Mouse (Mus musculus) MEL (cell line): ENCODE data around the gene Fto.

ENCODE experiments used
- CTCF ChIP-seq, 3 experiments: IDR thresholded peaks in 2 of 3; conservative IDR thresholded peaks in 1 of 3; 2 replicates each; pipeline ENCODE4 v1.5.1; 2011 to 2012; ENCODE audit warnings: low read length in 3 of 3, low read depth in 2 of 3, mild to moderate bottlenecking in 2 of 3, improper control_type of control experiment in 1 of 3, inconsistent platforms in 1 of 3, mixed read lengths in 1 of 3, moderate library complexity in 1 of 3; ENCODE audit not compliant: control insufficient read depth in 1 of 3, insufficient read depth in 1 of 3, poor library complexity in 1 of 3, severe bottlenecking in 1 of 3
- EP300 ChIP-seq, 2 experiments: IDR thresholded peaks; 2 replicates each; pipeline ENCODE4 v1.6.1; 2011; ENCODE audit warnings: improper control_type of control experiment in 2 of 2, low read length in 2 of 2, low read depth in 1 of 2, mild to moderate bottlenecking in 1 of 2
- GATA1 ChIP-seq: IDR thresholded peaks from 2 replicates; pipeline ENCODE4 v1.6.1; 2011; ENCODE audit warnings: low read depth, low read length, improper control_type of control experiment
- KAT2A ChIP-seq: conservative IDR thresholded peaks from 2 replicates; pipeline ENCODE4 v1.6.1; 2012; ENCODE audit warnings: low read depth, low read length, improper control_type of control experiment, inconsistent platforms
- MAX ChIP-seq: IDR thresholded peaks from 2 replicates; pipeline ENCODE4 v1.6.1; 2011; ENCODE audit warnings: low read length, improper control_type of control experiment
- NELFE ChIP-seq: IDR thresholded peaks from 2 replicates; pipeline ENCODE4 v1.6.1; 2011; ENCODE audit warnings: low read depth, low read length, improper control_type of control experiment
- NRF1 ChIP-seq: IDR thresholded peaks from 2 replicates; pipeline ENCODE4 v1.6.1; 2014; ENCODE audit warnings: low read depth, mild to moderate bottlenecking, inconsistent platforms, low read length, improper control_type of control experiment, moderate library complexity; ENCODE audit not compliant: poor library complexity, insufficient read depth, severe bottlenecking
- POLR2A ChIP-seq, 2 experiments: IDR thresholded peaks; 2 replicates each; pipeline ENCODE4 v1.6.1; 2011 to 2012; ENCODE audit warnings: low read length in 2 of 2, mild to moderate bottlenecking in 2 of 2, control low read depth in 1 of 2, improper control_type of control experiment in 1 of 2, low read depth in 1 of 2, moderate library complexity in 1 of 2; ENCODE audit not compliant: control insufficient read depth in 1 of 2, insufficient read depth in 1 of 2, poor library complexity in 1 of 2
- POLR2AphosphoS5 ChIP-seq: IDR thresholded peaks from 2 replicates; pipeline ENCODE4 v1.6.1; 2012; ENCODE audit warnings: low read depth, borderline replicate concordance, mild to moderate bottlenecking, inconsistent platforms, low read length, moderate library complexity, mixed read lengths
- TAL1 ChIP-seq: IDR thresholded peaks from 2 replicates; pipeline ENCODE4 v1.6.1; 2012; ENCODE audit warnings: mild to moderate bottlenecking, inconsistent platforms, low read length, moderate library complexity, mixed read lengths
- ZC3H11A ChIP-seq: IDR thresholded peaks from 2 replicates; pipeline ENCODE4 v1.6.1; 2012; ENCODE audit warnings: low read depth, mild to moderate bottlenecking, inconsistent platforms, low read length, improper control_type of control experiment

DNA sequence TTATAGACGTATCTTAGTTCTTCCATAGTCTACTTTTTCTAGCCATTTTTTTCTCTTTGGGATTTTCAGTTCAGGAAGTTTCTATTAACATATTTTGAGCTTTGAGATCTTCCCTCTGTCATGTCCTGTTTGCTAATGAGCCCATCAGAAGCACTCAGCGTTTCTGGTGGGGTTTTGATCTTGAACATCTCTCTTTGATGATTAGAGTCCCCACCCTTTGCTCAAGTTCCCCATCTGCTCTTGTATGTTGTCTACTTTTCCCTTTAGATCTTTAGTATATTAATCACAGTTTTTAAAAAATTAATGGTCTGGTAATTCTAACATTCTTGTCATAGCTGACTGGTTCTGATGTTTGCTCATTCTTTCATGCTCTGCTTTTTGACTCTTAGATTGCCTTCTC is 150.4 kb downstream of the Fto start:
- TF ChIP-seq POLR2AphosphoS5, result no peak
- no peak for TF ChIP-seq NRF1
- TF ChIP-seq GATA1, result no peak
- TF ChIP-seq MAX, result no peak
- TF ChIP-seq NELFE, result no peak
- no peak for TF ChIP-seq TAL1
- TF ChIP-seq CTCF (IDR thresholded peaks at IDR 0.05 in 2 of 3, conservative IDR thresholded peaks at IDR 0.05 in 1 of 3; ENCODE audit: control insufficient read depth in 1 of 3, insufficient read depth in 1 of 3, low read depth in 2 of 3, low read length in 3 of 3, poor library complexity in 1 of 3, severe bottlenecking in 1 of 3), result no peak
- no peak for TF ChIP-seq POLR2A (IDR thresholded peaks at IDR 0.05; ENCODE audit: control insufficient read depth in 1 of 2, insufficient read depth in 1 of 2, low read depth in 1 of 2, low read length in 2 of 2, poor library complexity in 1 of 2)
- no peak for TF ChIP-seq ZC3H11A
- no peak for TF ChIP-seq KAT2A
- no peak for TF ChIP-seq EP300 (IDR thresholded peaks at IDR 0.05; ENCODE audit: low read depth in 1 of 2, low read length in 2 of 2)
